Mouse (Mus musculus) liver, postnatal 0 days (tissue): ENCODE data around the gene Sh3bp1.

Experiments used
- CTCF ChIP-seq: sonication (generic); IDR thresholded peaks from 2 replicates; pipeline ENCODE4 v1.5.1; 2016; ENCODE audit warnings: antibody characterized with exemption, low read depth
- EP300 ChIP-seq: IDR thresholded peaks from 2 replicates; pipeline ENCODE4 v1.6.1; 2016; ENCODE audit warnings: antibody characterized with exemption, low read depth, mild to moderate bottlenecking

DNA sequence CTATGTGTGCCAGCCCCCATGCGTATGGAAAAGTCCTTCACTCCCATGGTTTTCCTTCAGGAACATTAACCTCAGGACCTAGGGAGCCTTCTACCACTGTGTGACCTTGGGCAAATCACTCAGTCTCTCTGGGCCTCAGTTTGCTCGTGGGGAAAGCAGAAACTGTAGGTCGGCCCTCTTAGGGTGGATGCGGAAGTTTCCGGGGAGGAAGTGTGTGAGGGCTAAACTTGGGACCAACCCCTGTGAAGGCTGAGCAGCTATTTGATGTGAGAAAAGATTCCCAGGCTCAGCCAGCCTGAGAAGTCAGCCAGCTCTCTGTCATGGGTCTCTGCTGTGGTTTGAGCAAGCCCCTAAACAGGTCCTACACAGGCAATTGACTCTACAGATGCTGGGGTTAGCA lies 37.3 kb upstream of the Sh3bp1 start:
- no peak for TF ChIP-seq CTCF
- TF ChIP-seq EP300, result no peak
